Mouse (Mus musculus) CH12.LX (cell line): ENCODE measurements around the gene Clptm1l. TPM values are rescaled to one million over a fixed set of nuclear protein-coding genes. Genes with fewer than 3 reads are reported as not detected.
A peak's percentile ranks its signal among the peaks of the same experiment; 100 is the strongest.

Experiments
- DNase-seq: peaks from one replicate; pipeline ENCODE4 v3.0.0-alpha.2; 2013; ENCODE audit errors: extremely low read depth
- H3K27ac ChIP-seq: 2 replicates; pipeline ENCODE4 v1.5.1; 2012; ENCODE audit warnings: low read depth, mild to moderate bottlenecking, control low read depth, moderate library complexity; ENCODE audit not compliant: insufficient read depth
- H3K27me3 ChIP-seq: replicated peaks from 2 replicates; pipeline ENCODE3; 2012; ENCODE audit warnings: inconsistent platforms
- H3K36me3 ChIP-seq, 2 experiments: replicated peaks in 1 of 2; 2 replicates each; pipeline versions ENCODE3 to v1.6.1; 2012; ENCODE audit warnings: inconsistent platforms in 1 of 2, low read length in 1 of 2, mild to moderate bottlenecking in 1 of 2, mixed read lengths in 1 of 2, moderate library complexity in 1 of 2; ENCODE audit not compliant: control insufficient read depth in 1 of 2, insufficient read depth in 1 of 2
- H3K4me1 ChIP-seq, 2 experiments: 2 replicates each; pipeline ENCODE4 v1.6.1; 2012; ENCODE audit warnings: inconsistent platforms in 1 of 2, moderate library complexity in 1 of 2; ENCODE audit not compliant: insufficient read depth in 2 of 2, control insufficient read depth in 1 of 2
- H3K4me2 ChIP-seq: 2 replicates; pipeline ENCODE4 v1.6.1; 2012; ENCODE audit warnings: low read depth, mild to moderate bottlenecking, control low read depth; ENCODE audit not compliant: poor library complexity, insufficient read depth, severe bottlenecking
- H3K4me3 ChIP-seq, 3 experiments: fragments of 150-350 bp in 1 of 3; sonication (generic) in 1 of 3; replicated peaks in 1 of 3; 2 replicates each; pipeline versions ENCODE3 to v1.5.1; 2011 to 2012; ENCODE audit warnings: low read depth in 2 of 3, low read length in 2 of 3, mild to moderate bottlenecking in 2 of 3, moderate library complexity in 2 of 3, control low read depth in 1 of 3, improper control_type of control experiment in 1 of 3, inconsistent platforms in 1 of 3, mixed read lengths in 1 of 3; ENCODE audit not compliant: poor library complexity in 1 of 3
- H3K79me2 ChIP-seq: replicated peaks from 2 replicates; pipeline ENCODE4 v1.6.1; 2012; ENCODE audit warnings: mild to moderate bottlenecking, moderate library complexity; ENCODE audit not compliant: control insufficient read depth, poor library complexity, insufficient read depth, severe bottlenecking; ENCODE audit errors: extremely low read depth
- H3K9ac ChIP-seq: 2 replicates; pipeline ENCODE4 v1.6.1; 2012; ENCODE audit warnings: low read depth, mild to moderate bottlenecking, control low read depth, moderate library complexity; ENCODE audit not compliant: insufficient read depth
- H3K9me3 ChIP-seq: replicated peaks from 2 replicates; pipeline ENCODE3; 2012; ENCODE audit warnings: low read length, inconsistent platforms, mixed read lengths
- CTCF ChIP-seq, 2 experiments: IDR thresholded peaks in 1 of 2; conservative IDR thresholded peaks in 1 of 2; 2 replicates each; pipeline ENCODE4 v1.5.1; 2011 to 2012; ENCODE audit warnings: low read depth in 2 of 2, low read length in 2 of 2, improper control_type of control experiment in 1 of 2, inconsistent platforms in 1 of 2, mild to moderate bottlenecking in 1 of 2, moderate library complexity in 1 of 2
- ELF1 ChIP-seq: IDR thresholded peaks from 2 replicates; pipeline ENCODE4 v1.6.1; 2014; ENCODE audit warnings: low read depth, mild to moderate bottlenecking, inconsistent platforms, low read length, improper control_type of control experiment
- ETS1 ChIP-seq: conservative IDR thresholded peaks from 2 replicates; pipeline ENCODE4 v1.6.1; 2012; ENCODE audit warnings: low read depth, mild to moderate bottlenecking, inconsistent platforms, low read length, improper control_type of control experiment, moderate library complexity
- HCFC1 ChIP-seq: IDR thresholded peaks from 2 replicates; pipeline ENCODE4 v1.6.1; 2012; ENCODE audit warnings: low read depth, mild to moderate bottlenecking, inconsistent platforms, low read length, improper control_type of control experiment
- IRF4 ChIP-seq: IDR thresholded peaks from 2 replicates; pipeline ENCODE4 v1.6.1; 2014; ENCODE audit warnings: low read depth, mild to moderate bottlenecking, inconsistent platforms, low read length, improper control_type of control experiment
- KAT2A ChIP-seq: IDR thresholded peaks from 2 replicates; pipeline ENCODE4 v1.6.1; 2012; ENCODE audit warnings: low read length, improper control_type of control experiment, inconsistent platforms; ENCODE audit not compliant: insufficient replicate concordance
- MAX ChIP-seq: IDR thresholded peaks from 2 replicates; pipeline ENCODE4 v1.6.1; 2011; ENCODE audit warnings: low read length, improper control_type of control experiment
- MEF2A ChIP-seq: IDR thresholded peaks from 2 replicates; pipeline ENCODE4 v1.6.1; 2014; ENCODE audit warnings: low read depth, mild to moderate bottlenecking, inconsistent platforms, low read length, improper control_type of control experiment, borderline replicate concordance
- MXI1 ChIP-seq: IDR thresholded peaks from 2 replicates; pipeline ENCODE4 v1.6.1; 2011; ENCODE audit warnings: mild to moderate bottlenecking, low read depth, low read length, improper control_type of control experiment
- MYC ChIP-seq: IDR thresholded peaks from 2 replicates; pipeline ENCODE4 v1.6.1; 2011; ENCODE audit warnings: low read depth, mild to moderate bottlenecking, improper control_type of control experiment, low read length
- NELFE ChIP-seq: IDR thresholded peaks from 2 replicates; pipeline ENCODE4 v1.6.1; 2011; ENCODE audit warnings: low read depth, low read length, improper control_type of control experiment
- POLR2A ChIP-seq: IDR thresholded peaks from 2 replicates; pipeline ENCODE4 v1.6.1; 2011; ENCODE audit warnings: low read depth, mild to moderate bottlenecking, improper control_type of control experiment, low read length
- POLR2AphosphoS2 ChIP-seq: IDR thresholded peaks from 2 replicates; pipeline ENCODE4 v1.6.1; 2011; ENCODE audit warnings: low read depth, low read length, improper control_type of control experiment
- RAD21 ChIP-seq: IDR thresholded peaks from 2 replicates; pipeline ENCODE4 v1.6.1; 2011; ENCODE audit warnings: low read depth, mild to moderate bottlenecking, low read length, improper control_type of control experiment, moderate library complexity
- RCOR1 ChIP-seq: conservative IDR thresholded peaks from 2 replicates; pipeline ENCODE4 v1.6.1; 2012; ENCODE audit warnings: low read depth, mild to moderate bottlenecking, inconsistent platforms, low read length, improper control_type of control experiment
- SIN3A ChIP-seq: IDR thresholded peaks from 2 replicates; pipeline ENCODE4 v1.6.1; 2012; ENCODE audit warnings: low read length, improper control_type of control experiment, inconsistent platforms
- SMC3 ChIP-seq: IDR thresholded peaks from 2 replicates; pipeline ENCODE4 v1.6.1; 2011; ENCODE audit warnings: low read depth, low read length, improper control_type of control experiment
- TBP ChIP-seq: conservative IDR thresholded peaks from 2 replicates; pipeline ENCODE4 v1.6.1; 2011; ENCODE audit warnings: low read depth, low read length, improper control_type of control experiment
- TCF12 ChIP-seq: IDR thresholded peaks from 2 replicates; pipeline ENCODE4 v1.6.1; 2014; ENCODE audit warnings: low read depth, mild to moderate bottlenecking, inconsistent platforms, low read length, improper control_type of control experiment
- UBTF ChIP-seq: IDR thresholded peaks from 2 replicates; pipeline ENCODE4 v1.6.1; 2012; ENCODE audit warnings: low read depth, mild to moderate bottlenecking, inconsistent platforms, low read length, improper control_type of control experiment, moderate library complexity
- ZKSCAN1 ChIP-seq: IDR thresholded peaks from 2 replicates; pipeline ENCODE4 v1.6.1; 2012; ENCODE audit warnings: low read depth, inconsistent platforms, low read length, improper control_type of control experiment, borderline replicate concordance
- ZNF384 ChIP-seq: IDR thresholded peaks from 2 replicates; pipeline ENCODE4 v1.6.1; 2012; ENCODE audit warnings: low read depth, low read length, improper control_type of control experiment, inconsistent platforms
- dilution Hi-C: fragments of 300-500 bp; cut with MboI; formaldehyde crosslinking; loops from 2 replicates; pipeline ENCODE4 v1.14.3; 2020; ENCODE audit warnings: low sequenced_read_pairs; ENCODE audit not compliant: extremely low pct_unique_long_range_greater_than_20kb, extremely low pct_ligation_motif_present
- in situ Hi-C: fragments of 300-500 bp; cut with MboI; formaldehyde crosslinking; loops from 3 replicates; pipeline ENCODE4 v1.14.3; 2019; ENCODE audit warnings: low sequenced_read_pairs, low pct_ligation_motif_present, low pct_unique_long_range_greater_than_20kb, mixed read lengths
- polyA plus RNA-seq: library from polyadenylated mRNA; unstranded; fragments of >175 nt; gene quantifications from 2 replicates; pipeline ENCODE4 v1.2.1, GENCODE M21; 2012; ENCODE audit warnings: low read depth; ENCODE audit not compliant: insufficient read length
- total RNA-seq, 2 experiments: library from RNA; depleted of rRNA; stranded (reverse); fragments of 300-350 nt in 1 of 2; fragments of >200 nt in 1 of 2; gene quantifications; 2 replicates each; pipeline ENCODE4 v1.2.3; 2012 to 2014

Gene Clptm1l
- total and polyA plus RNA-seq, 3 experiments = 112 to 219 (median 143) TPM

DNA sequence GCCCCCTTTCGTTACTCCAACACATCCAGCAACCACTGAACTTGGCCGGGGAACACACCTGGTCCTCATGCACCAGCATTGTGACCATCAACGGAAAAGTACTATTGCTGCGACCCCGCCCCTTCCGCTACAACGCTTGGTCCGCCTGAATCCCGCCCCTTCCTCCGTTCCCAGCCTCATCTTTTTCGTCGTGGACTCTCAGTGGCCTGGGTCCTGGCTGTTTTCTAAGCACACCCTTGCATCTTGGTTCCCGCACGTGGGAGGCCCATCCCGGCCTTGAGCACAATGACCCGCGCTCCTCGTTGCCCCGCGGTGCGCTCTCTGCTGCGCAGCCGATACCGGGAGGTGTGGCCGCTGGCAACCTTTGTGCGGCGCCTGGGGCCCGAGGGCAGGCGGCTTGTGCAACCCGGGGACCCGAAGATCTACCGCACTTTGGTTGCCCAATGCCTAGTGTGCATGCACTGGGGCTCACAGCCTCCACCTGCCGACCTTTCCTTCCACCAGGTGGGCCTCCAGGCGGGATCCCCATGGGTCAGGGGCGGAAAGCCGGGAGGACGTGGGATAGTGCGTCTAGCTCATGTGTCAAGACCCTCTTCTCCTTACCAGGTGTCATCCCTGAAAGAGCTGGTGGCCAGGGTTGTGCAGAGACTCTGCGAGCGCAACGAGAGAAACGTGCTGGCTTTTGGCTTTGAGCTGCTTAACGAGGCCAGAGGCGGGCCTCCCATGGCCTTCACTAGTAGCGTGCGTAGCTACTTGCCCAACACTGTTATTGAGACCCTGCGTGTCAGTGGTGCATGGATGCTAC lies 23.1 kb downstream of the Clptm1l start, which contains the start of gene Tert:
Gene Tert (plus strand): TSS at position 167 of the 805 bp plus-strand sequence.
- Histone ChIP-seq H3K36me3 (peaks cover 0 to 34% of the 10 kb centered on the region in 2 experiments), H3K4me3 (peak within 1 kb of the TSS; percentile 68 to 80 (median 71)), H3K27ac (no peak within 1 kb of the TSS), H3K27me3 (no peaks in the 10 kb centered on the region), H3K9ac (peak within 1 kb of the TSS; percentile 44), H3K4me2 (peak within 1 kb of the TSS; percentile 72), H3K9me3 (no peaks in the 10 kb centered on the region), H3K4me1 (peaks cover 15 to 42% of the 10 kb centered on the region in 2 experiments), H3K79me2 (no peaks in the 10 kb centered on the region)
- dilution Hi-C loops = no loop called here
- no peak for TF ChIP-seq ZNF384
- 0 out of 2 replicates have a peak, but pooled peaks have one; percentile 26 for TF ChIP-seq ETS1
- TF ChIP-seq ZKSCAN1 = no peak
- TF ChIP-seq MYC = peak; percentile 71
- TF ChIP-seq MEF2A = peak; percentile 35; the same call in 1 of the 2 replicates
- TF ChIP-seq HCFC1 = peak; percentile 54; the same call in 1 of the 2 replicates
- 0 out of 2 replicates have a peak, but pooled peaks have one; percentile 42 for TF ChIP-seq SMC3
- TF ChIP-seq IRF4 = peak; percentile 59; the same call in 1 of the 2 replicates
- peak; percentile 71 for TF ChIP-seq SIN3A
- peak; percentile 62; the same call in 1 of the 2 replicates for TF ChIP-seq TBP
- TF ChIP-seq CTCF (conservative IDR thresholded peaks at IDR 0.05 in 1 of 2, IDR thresholded peaks at IDR 0.05 in 1 of 2; ENCODE audit: low read depth in 2 of 2, low read length in 2 of 2) = peak; percentile 19 to 83; a peak in 2 of 4 replicates
- TF ChIP-seq MXI1 = peak; percentile 87
- TF ChIP-seq POLR2AphosphoS2 = 0 out of 2 replicates have a peak, but pooled peaks have one; percentile 54
- TF ChIP-seq KAT2A = no peak
- 0 out of 2 replicates have a peak, but pooled peaks have one; percentile 67 for TF ChIP-seq MAX
- peak; percentile 53; the same call in 1 of the 2 replicates for TF ChIP-seq RAD21
- peak; percentile 75 for TF ChIP-seq TCF12
- no peak for TF ChIP-seq RCOR1
- peak; percentile 73 for TF ChIP-seq NELFE
- peak; percentile 71 for TF ChIP-seq ELF1
- peak; percentile 82 for TF ChIP-seq POLR2A
- TF ChIP-seq UBTF = no peak
- peak; percentile 94 for DNase-seq
- in situ Hi-C loops = loop anchor here (10.0 kb wide), 1 partner anchor 112 kb away; no protein-coding TSS in a partner anchor
